Mouse (Mus musculus) kidney, embryonic 14.5 days (tissue): ENCODE data around the gene 1810062G17Rik. TPM values are rescaled to one million over a fixed set of nuclear protein-coding genes. Genes with fewer than 3 reads are reported as not detected.

Experiments used
- ATAC-seq: fragments of 200-750 bp; cut with Nextera tagmentation; 2 replicates; pipeline ENCODE4 v1.8.0; 2017; ENCODE audit warnings: moderate number of reproducible peaks, mild to moderate bottlenecking, moderate TSS enrichment, moderate library complexity; ENCODE audit not compliant: low FRiP score, low TSS enrichment
- H3K27ac ChIP-seq: fragments of 300-500 bp; sonication (generic); 2 replicates; pipeline ENCODE4 v1.5.1; 2014; ENCODE audit warnings: low read depth, mild to moderate bottlenecking, low read length, moderate library complexity, mixed read lengths
- H3K27me3 ChIP-seq: fragments of 300-500 bp; sonication (generic); 2 replicates; pipeline ENCODE4 v1.6.1; 2014; ENCODE audit warnings: mild to moderate bottlenecking, low read length; ENCODE audit not compliant: control insufficient read depth, insufficient read depth
- H3K36me3 ChIP-seq: fragments of 300-500 bp; sonication (generic); 2 replicates; pipeline ENCODE4 v1.6.1; 2014; ENCODE audit warnings: low read length, mixed read lengths; ENCODE audit not compliant: control insufficient read depth, insufficient read depth
- H3K4me1 ChIP-seq: fragments of 300-500 bp; sonication (generic); 2 replicates; pipeline ENCODE4 v1.6.1; 2014; ENCODE audit warnings: low read length, mixed read lengths; ENCODE audit not compliant: control insufficient read depth, insufficient read depth
- H3K4me2 ChIP-seq: fragments of 300-500 bp; sonication (generic); replicated peaks from 2 replicates; pipeline ENCODE4 v1.6.1; 2014; ENCODE audit warnings: low read depth, mild to moderate bottlenecking, low read length
- H3K4me3 ChIP-seq: fragments of 300-500 bp; sonication (generic); 2 replicates; pipeline ENCODE4 v1.5.1; 2014; ENCODE audit warnings: mild to moderate bottlenecking, low read length
- H3K9ac ChIP-seq: fragments of 300-500 bp; sonication (generic); 2 replicates; pipeline ENCODE4 v1.6.1; 2014; ENCODE audit warnings: low read depth, mild to moderate bottlenecking, low read length, moderate library complexity
- H3K9me3 ChIP-seq: fragments of 300-500 bp; sonication (generic); 2 replicates; pipeline ENCODE4 v1.6.1; 2016; ENCODE audit warnings: low read length; ENCODE audit not compliant: control insufficient read depth
- whole genome bisulfite sequencing: fragments of 180-500 bp; shearing (Covaris S2); extraction: QIAGEN DNeasy Blood & Tissue Kit; methylation state at CpG from one replicate; pipeline ENCODE4 v1.1.7; 2014; 5-methylcytosine and 5-hydroxymethylcytosine counted together
- polyA plus RNA-seq: library from polyadenylated mRNA; unstranded; fragments of >200 nt; fragmentation: Nextera tagmentation; extraction: Ambion mirVana; gene quantifications from 2 replicates; pipeline ENCODE4 v1.2.1, GENCODE M21; 2014

1810062G17Rik gene
- polyA plus RNA-seq, 1 experiment from 2014 or later, result 2.1 TPM

DNA sequence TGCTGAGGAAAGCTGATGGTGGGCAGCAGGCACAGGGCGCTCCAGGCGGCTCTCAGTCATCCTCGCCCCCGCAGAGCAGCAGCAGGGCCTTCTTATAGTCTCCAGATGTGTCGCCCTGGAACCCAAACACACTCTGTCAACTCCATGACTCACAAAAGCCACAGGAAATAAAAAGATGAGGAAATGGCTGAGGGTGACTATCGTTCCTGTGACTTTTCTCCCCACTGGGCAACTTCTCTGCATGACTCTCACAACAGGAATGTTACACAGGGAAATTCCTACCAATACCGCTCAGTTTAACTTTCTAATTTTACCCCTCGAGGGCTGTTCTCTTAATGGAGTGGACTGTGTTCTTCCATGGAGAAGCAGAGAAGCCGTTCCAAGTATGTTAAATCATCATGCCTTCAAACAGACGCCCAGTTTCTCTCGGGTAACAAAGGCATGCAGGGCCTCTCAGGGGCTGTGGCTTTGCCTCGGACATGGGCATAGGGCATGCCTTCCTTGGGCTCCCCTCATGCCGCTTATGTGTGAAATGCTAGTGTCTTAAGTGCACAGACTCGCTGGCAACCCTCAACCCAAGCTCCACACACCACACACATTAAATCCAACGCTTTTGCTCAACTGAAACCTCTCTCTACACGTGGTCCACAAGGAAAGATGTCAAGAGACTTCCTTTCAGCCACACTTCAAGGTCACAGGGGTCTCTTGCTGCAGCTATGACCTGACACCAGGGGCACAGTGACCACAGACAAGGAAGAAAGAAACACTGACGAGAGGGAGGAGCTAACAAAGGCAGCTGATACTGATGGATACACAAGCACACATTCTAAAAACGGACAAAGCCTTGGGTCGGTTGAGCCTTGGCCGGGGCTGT lies 26.2 kb upstream of the 1810062G17Rik start:
- Histone ChIP-seq H3K36me3 (peaks cover 36% of the 10 kb centered on the region), H3K4me3 (no peak overlapping the region), H3K9me3 (no peaks in the 10 kb centered on the region), H3K4me1 (0 out of 2 replicates have a peak, but pooled peaks cover 4% of the 10 kb centered on the region), H3K27me3 (no peaks in the 10 kb centered on the region), H3K27ac (no peak overlapping the region), H3K9ac (no peak overlapping the region), H3K4me2 (no peak overlapping the region)
- 36% methylated on average over 20 of the region's 20 CpGs for WGBS
- no peak for ATAC-seq

DNA sequence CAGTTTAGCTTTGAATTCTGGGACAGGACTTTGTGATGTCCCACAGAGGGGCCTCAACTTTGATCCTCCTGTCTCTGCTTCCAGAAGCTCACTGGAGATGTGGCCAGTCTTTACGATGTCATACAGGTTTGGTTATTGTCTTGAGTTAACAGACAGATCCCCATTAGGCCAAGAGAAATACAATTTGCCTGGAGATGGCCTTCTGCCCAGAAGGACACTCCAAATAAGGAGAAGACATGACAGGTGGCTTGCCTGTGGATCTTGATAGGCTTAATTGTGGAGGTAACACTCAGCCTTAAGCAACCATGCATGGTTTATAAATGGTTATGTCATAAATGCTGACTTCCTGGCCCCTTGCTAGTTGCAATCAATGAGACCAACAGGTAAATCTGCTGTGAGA lies 23.2 kb upstream of the 1810062G17Rik start:
- Histone ChIP-seq H3K4me3 (no peak overlapping the region), H3K4me1 (0 out of 2 replicates have a peak, but pooled peaks cover 4% of the 10 kb centered on the region), H3K9me3 (no peaks in the 10 kb centered on the region), H3K27ac (no peak overlapping the region), H3K36me3 (peaks cover 59% of the 10 kb centered on the region), H3K27me3 (no peaks in the 10 kb centered on the region), H3K9ac (no peak overlapping the region), H3K4me2 (no peak overlapping the region)
- ATAC-seq, result no peak
- WGBS, result 79% methylated on average over 1 of the region's 1 CpGs

DNA sequence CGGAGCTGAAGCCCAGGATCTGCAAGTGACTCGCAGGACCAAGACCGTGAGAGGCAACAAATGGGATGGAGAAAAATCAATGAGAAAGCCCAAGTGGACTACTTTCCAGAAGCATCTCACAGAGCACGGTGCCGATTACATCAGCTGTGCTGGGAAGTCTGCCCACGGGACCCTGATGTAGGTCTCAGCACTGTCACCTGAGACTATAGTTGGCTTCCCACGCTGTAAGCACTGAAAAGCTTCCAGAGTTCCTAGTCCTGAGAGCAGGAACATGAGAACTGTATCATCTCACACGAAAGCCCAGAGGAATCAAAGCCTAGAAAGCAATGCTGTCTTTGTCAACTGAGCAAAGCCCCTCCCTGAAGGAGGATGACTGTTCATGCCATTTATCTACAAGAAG lies 20.6 kb upstream of the 1810062G17Rik start:
- Histone ChIP-seq H3K27ac (no peak overlapping the region), H3K4me1 (no peaks in the 10 kb centered on the region), H3K9ac (no peak overlapping the region), H3K27me3 (no peaks in the 10 kb centered on the region), H3K4me2 (no peak overlapping the region), H3K4me3 (no peak overlapping the region), H3K36me3 (peaks cover 49% of the 10 kb centered on the region), H3K9me3 (no peaks in the 10 kb centered on the region)
- ATAC-seq, result no peak
- 94% methylated on average over 8 of the region's 8 CpGs for WGBS

DNA sequence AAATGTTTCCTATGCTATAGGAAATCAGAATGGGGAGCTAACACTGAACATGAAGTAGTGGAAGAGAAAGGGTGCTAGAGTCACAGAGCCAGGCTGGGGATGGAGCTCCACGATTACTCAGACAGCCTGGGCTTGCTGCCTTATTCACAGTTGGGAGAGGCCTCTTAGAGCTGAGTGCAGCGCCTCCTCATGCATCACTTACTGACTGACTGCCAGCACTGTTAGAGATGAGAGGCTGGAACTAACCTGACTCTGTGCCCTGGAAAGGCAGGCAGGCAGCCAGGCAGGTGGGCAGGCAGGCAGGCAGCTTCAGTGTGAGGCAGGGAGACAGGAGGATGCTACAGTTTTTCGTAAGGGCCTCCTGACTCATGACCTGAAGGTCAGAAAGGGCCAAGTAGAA lies 20.2 kb upstream of the 1810062G17Rik start:
- 76% methylated on average over 3 of the region's 3 CpGs for WGBS

DNA sequence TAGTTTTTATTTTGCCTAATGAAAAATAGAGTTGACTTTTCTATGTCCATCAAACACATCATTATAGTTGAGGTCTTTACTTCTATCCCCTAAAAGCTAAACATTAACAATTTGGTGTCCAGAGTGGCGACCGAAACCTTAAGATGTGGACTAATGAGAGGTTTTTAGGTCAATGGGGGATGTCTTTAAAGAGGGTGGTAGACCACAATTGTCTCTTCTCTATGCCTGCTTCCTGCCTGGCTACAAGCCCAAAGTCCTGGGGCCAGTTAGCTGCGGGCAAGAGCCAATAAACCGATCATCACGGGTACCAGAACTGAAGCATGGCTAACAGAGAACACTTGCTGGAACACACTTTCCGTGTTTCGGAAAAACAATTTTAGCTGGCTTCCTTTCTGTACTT lies 15.0 kb upstream of the 1810062G17Rik start:
- H3K9me3 ChIP-seq, result no peaks in the 10 kb centered on the region
- H3K27me3 ChIP-seq, result no peaks in the 10 kb centered on the region
- peaks cover 36% of the 10 kb centered on the region; the same call in 1 of the 2 replicates for H3K36me3 ChIP-seq
- H3K4me3 ChIP-seq, result no peak overlapping the region
- no peaks in the 10 kb centered on the region for H3K4me1 ChIP-seq
- H3K27ac ChIP-seq, result no peak overlapping the region
- H3K9ac ChIP-seq, result no peak overlapping the region
- 93% methylated on average over 7 of the region's 7 CpGs for WGBS
- no peak overlapping the region for H3K4me2 ChIP-seq
- no peak for ATAC-seq

More for the DNA sequence above, 20.2 kb upstream of the 1810062G17Rik start:
- H3K36me3 ChIP-seq, result peaks cover 47% of the 10 kb centered on the region
- no peak for ATAC-seq
- no peak overlapping the region for H3K9ac ChIP-seq
- no peak overlapping the region for H3K27ac ChIP-seq
- no peak overlapping the region for H3K4me3 ChIP-seq
- no peaks in the 10 kb centered on the region for H3K4me1 ChIP-seq
- H3K27me3 ChIP-seq, result no peaks in the 10 kb centered on the region
- no peak overlapping the region for H3K4me2 ChIP-seq
- H3K9me3 ChIP-seq, result no peaks in the 10 kb centered on the region

DNA sequence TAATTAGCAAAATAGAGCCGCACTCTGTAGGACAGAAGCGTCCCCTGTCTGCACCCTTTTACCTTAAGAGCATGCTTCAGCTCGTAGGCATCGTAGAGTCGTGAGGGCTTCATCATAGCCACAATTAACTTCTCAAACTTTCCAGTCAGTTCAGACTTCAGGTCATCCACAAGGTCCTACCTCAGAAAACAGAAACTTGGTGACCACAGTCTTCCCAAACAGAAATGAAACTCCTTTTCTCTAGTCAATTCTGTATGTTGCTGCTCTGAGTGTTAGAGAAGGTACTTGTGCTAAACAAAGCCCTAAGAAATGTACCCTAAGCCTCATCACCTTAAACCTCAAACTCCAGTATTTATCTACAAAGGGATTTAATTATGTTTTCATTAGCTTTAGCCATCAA lies 13.9 kb upstream of the 1810062G17Rik start:
- 81% methylated on average over 5 of the region's 5 CpGs for WGBS
- Histone ChIP-seq H3K4me3 (no peak overlapping the region), H3K36me3 (peaks cover 31% of the 10 kb centered on the region; the same call in 1 of the 2 replicates)

DNA sequence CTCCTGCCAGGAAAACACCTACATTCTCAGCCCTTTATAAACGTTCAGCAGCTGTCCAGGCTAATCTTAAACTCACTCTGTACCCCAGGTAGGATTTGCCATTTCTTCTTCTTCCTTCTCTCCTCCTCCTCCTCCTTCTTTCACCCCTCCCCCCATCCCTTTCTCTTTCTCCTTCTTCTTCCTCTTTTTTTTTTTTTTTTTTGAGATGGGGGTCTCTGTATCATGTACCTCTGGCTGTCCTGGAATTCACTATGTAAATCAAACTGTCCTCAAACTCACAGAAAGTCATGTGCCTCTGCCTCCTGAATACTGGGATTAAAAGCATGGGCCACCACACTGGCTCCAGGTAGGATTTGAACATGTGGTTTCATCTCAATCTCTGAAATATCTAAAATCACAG lies 13.4 kb upstream of the 1810062G17Rik start:
- Histone ChIP-seq H3K27ac (no peak overlapping the region), H3K4me3 (no peak overlapping the region), H3K4me2 (no peak overlapping the region), H3K36me3 (peaks cover 26% of the 10 kb centered on the region; the same call in 1 of the 2 replicates), H3K4me1 (no peaks in the 10 kb centered on the region), H3K9me3 (no peaks in the 10 kb centered on the region), H3K9ac (no peak overlapping the region), H3K27me3 (no peaks in the 10 kb centered on the region)
- WGBS, result 37% methylated on average over 1 of the region's 1 CpGs
- ATAC-seq, result no peak

More for the DNA sequence above, 13.9 kb upstream of the 1810062G17Rik start:
- no peaks in the 10 kb centered on the region for H3K4me1 ChIP-seq
- no peak overlapping the region for H3K9ac ChIP-seq
- H3K27ac ChIP-seq, result no peak overlapping the region
- H3K27me3 ChIP-seq, result no peaks in the 10 kb centered on the region
- ATAC-seq, result no peak
- H3K4me2 ChIP-seq, result no peak overlapping the region
- no peaks in the 10 kb centered on the region for H3K9me3 ChIP-seq

DNA sequence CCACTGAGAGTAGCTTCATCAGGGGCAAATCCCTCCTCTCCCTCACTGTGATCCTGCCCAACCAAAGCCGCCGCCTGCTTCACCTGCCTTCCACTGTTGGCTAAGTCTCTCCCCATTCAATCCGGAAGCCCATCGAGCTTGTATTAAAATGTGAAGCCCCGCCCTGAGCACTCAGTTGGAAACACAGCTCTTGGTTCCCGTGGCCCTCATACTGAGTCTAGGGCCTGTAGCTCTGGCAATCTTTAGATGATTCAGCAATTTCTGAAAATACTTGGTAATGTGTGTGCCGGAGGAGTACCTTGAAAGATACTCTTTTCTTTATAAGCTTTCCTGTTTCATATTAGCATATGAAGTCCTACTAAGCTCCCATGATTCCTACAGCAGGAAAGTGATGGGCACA lies 10.2 kb upstream of the 1810062G17Rik start:
- H3K9me3 ChIP-seq, result no peaks in the 10 kb centered on the region
- 55% methylated on average over 7 of the region's 7 CpGs for WGBS
- H3K27ac ChIP-seq, result no peak overlapping the region
- H3K4me3 ChIP-seq, result no peak overlapping the region
- no peaks in the 10 kb centered on the region for H3K4me1 ChIP-seq
- H3K27me3 ChIP-seq, result no peaks in the 10 kb centered on the region
- H3K36me3 ChIP-seq, result peaks cover 17% of the 10 kb centered on the region; the same call in 1 of the 2 replicates
- no peak overlapping the region for H3K4me2 ChIP-seq
- H3K9ac ChIP-seq, result no peak overlapping the region
- ATAC-seq, result no peak

DNA sequence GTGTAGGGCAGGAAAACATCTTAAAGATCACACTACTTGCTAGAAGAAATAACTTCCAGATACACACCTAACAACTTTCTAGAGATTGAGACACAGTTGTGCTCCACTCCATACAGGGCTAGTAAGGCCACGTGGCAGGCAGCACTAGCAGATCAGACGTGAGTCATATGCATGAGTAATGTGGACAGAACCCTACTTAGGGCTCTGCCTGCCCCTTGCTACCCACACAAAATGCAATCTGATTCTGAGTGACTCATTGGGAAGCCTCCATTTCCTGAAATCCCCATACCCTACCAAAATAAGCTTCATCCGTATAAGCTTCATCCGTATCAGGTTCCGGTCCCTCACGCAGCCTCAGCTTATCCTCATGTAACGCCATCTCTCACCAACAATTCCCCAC lies 8.1 kb upstream of the 1810062G17Rik start:
- no peak overlapping the region for H3K4me2 ChIP-seq
- 81% methylated on average over 7 of the region's 7 CpGs for WGBS
- no peak for ATAC-seq

More for the DNA sequence above, 8.1 kb upstream of the 1810062G17Rik start:
- H3K9ac ChIP-seq, result no peak overlapping the region
- peaks cover 4% of the 10 kb centered on the region; the same call in 1 of the 2 replicates for H3K36me3 ChIP-seq
- no peaks in the 10 kb centered on the region for H3K27me3 ChIP-seq
- no peaks in the 10 kb centered on the region for H3K9me3 ChIP-seq
- H3K4me3 ChIP-seq, result no peak overlapping the region
- no peak overlapping the region for H3K27ac ChIP-seq
- H3K4me1 ChIP-seq, result no peaks in the 10 kb centered on the region
